Mouse (Mus musculus): Measurements from ENCODE around the gene Adra2b.

- TF ChIP-seq POLR2A (IDR thresholded peaks at IDR 0.05; ENCODE audit: borderline replicate concordance, extremely low read depth, low read depth, low read length), result no peak
- no peak for TF ChIP-seq CTCF (IDR thresholded peaks at IDR 0.05; ENCODE audit: insufficient read depth, low read length)
These were observed 43.9 kb upstream of the Adra2b start for GRCm38 (mm10) chr2:127319071-127319470.

Measured in lung, adult 2 months (tissue).